Mouse (Mus musculus): ENCODE data around the gene B430305J03Rik. TPM values are rescaled to one million over a fixed set of nuclear protein-coding genes. Genes with fewer than 3 reads are reported as not detected.
A peak's percentile ranks its signal among the peaks of the same experiment; 100 is the strongest.

The B430305J03Rik gene
- total RNA-seq (2015) (0.07 and 0.22 TPM in 2 replicates), total RNA-seq (2017) (0.92 and 1.0 TPM in 2 replicates)

DNA sequence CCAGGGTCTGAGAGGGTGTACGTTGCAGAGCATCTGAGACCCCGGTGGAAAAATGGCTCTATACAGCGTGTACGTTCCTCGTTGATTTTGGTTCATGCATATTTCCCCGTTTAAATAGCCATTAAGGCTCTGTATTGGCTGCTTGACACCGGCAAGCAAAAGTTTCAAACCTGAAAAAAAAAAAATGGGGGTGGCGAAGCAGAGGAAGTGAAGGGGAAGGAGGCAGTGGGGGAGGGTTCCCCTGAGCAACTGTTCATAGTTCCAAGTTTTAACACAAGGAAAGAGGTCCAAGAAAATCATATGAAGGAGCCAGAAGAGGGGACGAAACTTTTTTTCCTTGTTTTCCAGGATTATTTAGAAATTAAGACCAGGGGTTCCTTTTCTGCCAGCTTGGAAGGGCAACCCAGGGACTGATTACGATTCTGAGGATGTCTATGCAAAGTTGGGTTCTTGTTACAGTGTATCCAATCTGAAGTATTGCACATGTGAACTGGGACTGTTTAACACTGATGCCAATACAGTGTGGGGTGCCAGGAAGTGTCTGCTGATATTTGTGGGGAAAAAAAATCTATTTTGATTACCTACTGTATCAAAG, at the start of gene B430305J03Rik:
Gene B430305J03Rik, minus strand, starts transcription at position 173 of the 595 bp plus-strand sequence.
- ATAC-seq (replicated peaks; ENCODE audit: poor library complexity): no peak

DNA sequence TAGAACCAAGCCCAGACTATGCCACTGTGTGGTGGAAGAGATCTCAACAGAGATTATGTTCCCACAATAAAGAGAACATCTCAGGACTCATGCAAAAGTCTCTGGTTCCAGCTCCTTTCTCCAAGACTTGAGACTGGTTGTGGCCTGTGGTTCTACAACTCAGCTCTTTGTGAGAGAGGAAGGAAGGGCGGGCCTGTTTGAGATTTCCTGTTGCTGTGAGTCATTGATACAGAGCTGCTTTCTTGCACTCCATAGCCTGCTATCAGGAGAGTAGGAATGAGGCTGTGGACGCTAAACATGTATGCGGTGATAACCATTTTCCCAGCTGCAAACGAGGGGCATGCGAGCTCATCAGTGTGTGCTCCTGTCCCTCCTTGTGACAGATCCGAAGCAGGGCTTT, 43.9 kb upstream of the B430305J03Rik start:
- ATAC-seq (replicated peaks; ENCODE audit: poor library complexity): peak; percentile 90

DNA sequence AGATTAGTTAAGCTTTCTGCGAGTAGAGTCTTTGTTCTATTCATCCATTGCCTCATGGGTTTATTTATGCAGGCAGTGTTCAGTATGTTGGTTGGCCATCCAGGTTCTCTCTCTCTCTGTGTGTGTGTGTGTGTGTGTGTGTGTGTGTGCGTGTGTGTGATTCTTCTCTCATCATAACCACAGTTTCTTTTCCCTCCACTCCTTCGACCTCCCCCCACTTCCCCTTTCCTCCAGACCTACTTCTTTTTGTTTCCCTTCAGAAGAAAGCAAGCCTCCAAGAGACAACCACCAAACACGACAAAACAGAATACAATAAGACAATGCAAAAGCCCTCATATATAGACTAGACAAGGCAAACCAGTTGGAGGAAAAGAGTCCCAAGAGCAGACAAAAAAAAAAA, 41.2 kb upstream of the B430305J03Rik start:
- ATAC-seq (replicated peaks; ENCODE audit: poor library complexity): peak; percentile 66

DNA sequence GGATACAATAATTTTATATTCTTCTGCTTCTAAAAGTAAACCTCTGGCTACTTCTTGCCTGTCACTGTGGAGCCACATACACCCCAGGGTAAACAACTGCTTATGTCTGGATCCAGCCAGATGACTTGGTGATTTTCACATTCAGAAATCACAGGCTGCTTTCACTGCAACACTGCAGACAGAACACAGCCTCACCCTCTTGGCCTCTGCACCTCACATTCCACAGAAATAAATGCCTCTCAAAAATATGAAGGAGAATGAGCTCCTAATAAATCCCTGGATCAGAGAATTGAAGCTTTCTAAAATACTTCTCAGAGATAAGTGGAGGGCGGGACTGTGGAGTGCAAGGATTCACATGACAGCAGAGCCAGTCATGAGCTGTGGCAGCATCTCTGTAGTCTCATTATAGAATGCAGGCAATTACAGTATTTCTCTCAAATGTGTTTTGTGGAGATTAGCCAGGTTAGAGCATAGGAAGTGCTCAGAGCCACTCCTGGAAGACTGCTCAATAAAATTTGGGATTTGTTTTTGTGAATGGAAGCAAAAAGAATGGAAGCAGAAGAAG, 35.2 kb upstream of the B430305J03Rik start:
- ATAC-seq (replicated peaks; ENCODE audit: poor library complexity): no peak

- ATAC-seq (replicated peaks; ENCODE audit: poor library complexity): peak; percentile 48
Measured at GRCm38 (mm10) chr3:61396728-61397127, 31.0 kb upstream of the B430305J03Rik start.

GRCm38 (mm10) chr3:61395382-61395781, 29.6 kb upstream of the B430305J03Rik start:
- no peak for ATAC-seq (replicated peaks; ENCODE audit: poor library complexity)

DNA sequence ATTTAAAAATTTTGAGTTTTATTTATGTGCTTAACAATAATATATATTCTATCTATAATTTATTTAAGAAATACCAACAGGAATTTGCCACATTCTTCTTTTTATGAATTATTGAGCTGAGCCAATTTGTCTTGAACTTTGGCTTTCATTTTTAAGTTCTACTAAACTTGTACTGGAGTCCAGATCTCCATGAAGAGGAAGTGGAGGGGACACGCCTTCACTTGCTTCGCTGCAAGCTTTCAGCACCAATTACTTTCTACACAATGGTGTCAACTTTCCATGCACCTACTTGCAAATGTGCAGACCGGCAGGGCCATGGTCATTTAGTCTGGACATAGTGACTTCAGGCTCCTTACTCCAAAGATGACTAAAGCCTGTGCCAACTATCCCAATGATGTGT, 27.8 kb upstream of the B430305J03Rik start:
- no peak for ATAC-seq (replicated peaks; ENCODE audit: poor library complexity)

DNA sequence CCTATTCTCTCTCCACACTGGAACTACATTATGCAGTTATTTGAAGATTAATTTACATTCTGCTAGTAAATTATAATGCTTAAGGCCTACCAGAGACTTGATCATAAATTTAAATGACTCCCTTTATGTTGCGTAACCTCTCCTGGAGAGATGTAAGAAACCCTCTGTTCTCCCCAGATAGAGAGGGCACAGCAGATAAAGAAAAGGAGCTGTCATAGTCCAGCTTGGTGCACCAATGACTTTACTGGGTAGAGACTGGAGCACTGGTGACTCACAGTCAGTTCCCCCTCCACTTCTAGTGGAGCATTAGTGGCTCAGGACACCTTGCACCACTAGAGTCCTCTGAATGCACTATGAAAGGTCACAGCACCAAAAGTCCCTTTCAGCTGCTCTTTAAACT, 27.1 kb upstream of the B430305J03Rik start:
- ATAC-seq (replicated peaks; ENCODE audit: poor library complexity): peak; percentile 89

GRCm38 (mm10) chr3:61391564-61391963, 25.8 kb upstream of the B430305J03Rik start:
- no peak for ATAC-seq (replicated peaks; ENCODE audit: poor library complexity)

DNA sequence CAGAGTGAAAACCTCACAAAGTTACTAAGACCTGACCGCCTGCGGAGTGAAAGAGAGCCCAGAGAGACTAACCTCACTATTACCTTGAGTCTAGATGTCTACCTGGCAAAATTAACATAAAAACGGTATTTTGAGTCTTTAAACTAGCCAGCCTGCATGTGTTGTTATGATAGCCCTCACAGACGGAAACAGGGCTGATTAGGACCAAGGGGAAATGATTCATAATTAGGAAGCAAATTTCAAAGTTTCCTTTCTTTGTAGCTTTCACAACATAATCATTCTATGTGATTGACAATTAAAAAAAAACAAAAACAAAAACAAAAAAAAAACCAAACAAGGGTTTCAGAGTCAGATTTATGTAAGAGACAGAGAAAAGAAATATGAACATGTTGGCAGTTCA, 20.6 kb upstream of the B430305J03Rik start:
- ATAC-seq (replicated peaks; ENCODE audit: poor library complexity): no peak

DNA sequence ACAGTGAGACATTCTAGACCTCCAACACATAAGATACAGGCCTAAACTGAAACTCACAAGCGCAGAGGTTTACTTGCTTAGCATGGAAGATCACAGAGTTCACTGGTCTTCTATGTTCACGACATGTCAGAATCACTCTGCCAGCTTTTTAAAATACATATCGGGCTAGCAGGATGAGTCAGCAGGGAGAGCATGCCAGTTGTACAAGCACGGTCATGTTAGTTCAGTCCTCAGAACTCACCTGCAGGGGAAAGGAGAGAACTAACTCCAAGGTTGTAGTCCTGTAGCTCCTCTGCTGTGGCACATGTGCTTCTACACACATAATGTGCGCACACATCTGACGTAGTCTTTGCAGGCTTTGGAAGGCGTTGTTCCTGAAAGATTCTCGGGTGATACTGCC, 10.2 kb upstream of the B430305J03Rik start:
- 0 out of 2 replicates have a peak, but pooled peaks have one; percentile 29 for ATAC-seq (replicated peaks; ENCODE audit: poor library complexity)

GRCm38 (mm10) chr3:61368446-61368845, 2.7 kb upstream of the B430305J03Rik start:
- no peak for ATAC-seq (replicated peaks; ENCODE audit: poor library complexity)

GRCm38 (mm10) chr3:61364978-61365778, 573 bp downstream of the B430305J03Rik start:
- ATAC-seq (replicated peaks; ENCODE audit: poor library complexity): 0 out of 2 replicates have a peak, but pooled peaks have one; percentile 9

DNA sequence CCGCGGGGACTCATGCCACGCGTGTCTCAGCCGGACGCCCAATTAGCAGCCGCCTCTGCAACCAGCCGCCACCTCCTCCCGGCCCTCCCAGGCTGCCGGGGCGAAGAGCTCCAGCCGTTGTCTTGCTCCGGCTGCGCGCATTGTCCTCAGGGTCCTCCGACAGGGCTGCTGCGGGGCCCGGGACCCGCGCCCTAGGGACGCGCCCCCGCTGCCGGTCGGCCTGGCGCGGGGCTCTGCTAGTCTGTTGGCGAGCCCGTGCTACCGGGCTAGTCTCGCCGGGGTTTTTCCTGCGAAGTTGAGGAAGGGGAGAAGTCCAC, 1.1 kb downstream of the B430305J03Rik start:
- no peak for ATAC-seq (replicated peaks; ENCODE audit: poor library complexity)

DNA sequence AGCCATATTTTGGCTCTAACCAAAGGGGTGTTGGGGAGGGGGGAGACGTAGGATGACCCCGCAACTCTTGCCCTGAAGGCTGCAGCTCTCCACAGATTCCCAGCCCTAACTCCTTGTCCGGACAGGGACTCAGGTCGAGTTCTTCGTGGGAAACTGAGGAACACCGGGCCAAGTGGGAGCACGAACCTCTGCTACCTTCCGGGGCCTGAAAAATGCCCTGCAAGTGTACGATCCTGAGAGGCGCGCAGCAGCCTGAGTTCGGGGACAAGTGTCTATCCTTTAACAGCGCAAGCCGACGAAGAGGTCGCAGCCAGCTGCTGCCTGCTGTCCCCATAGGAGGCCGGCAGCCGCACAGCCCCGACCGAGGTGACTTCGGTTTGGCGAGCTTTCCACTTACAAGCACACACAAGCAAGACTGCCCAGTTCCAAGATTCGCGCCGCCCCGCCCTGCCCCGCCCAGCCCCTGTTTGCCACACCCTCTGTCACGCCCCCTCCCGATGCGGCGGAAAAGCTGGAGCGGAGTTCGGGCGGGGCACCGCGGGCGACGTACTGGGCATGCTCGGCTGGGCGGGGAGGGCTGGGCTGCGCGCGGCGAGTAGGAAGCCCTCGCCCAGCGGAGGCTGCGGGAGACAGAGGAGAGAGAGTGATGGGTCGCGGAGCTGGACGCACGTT, 1.6 kb downstream of the B430305J03Rik start:
- ATAC-seq (replicated peaks; ENCODE audit: poor library complexity): peak; percentile 60

- peak; percentile 70 for ATAC-seq (replicated peaks; ENCODE audit: poor library complexity)
Measured at GRCm38 (mm10) chr3:61363161-61363988, 2.4 kb downstream of the B430305J03Rik start.

DNA sequence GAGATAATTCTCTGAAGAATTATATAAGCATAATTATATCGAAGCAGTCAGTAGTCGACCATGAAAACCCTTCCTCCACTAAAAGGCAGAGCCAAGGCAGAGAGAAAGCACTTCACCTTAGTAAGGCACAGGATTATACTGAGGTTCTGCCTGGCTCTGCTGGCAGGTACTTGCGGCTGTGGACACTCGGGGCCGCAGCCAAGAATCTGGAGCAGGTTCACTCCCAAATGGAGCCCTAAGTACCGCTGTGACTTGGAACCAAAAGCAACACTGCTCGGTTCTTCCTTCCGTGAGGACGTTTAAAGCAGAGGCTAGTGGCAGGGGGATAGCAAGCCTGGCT, 3.0 kb downstream of the B430305J03Rik start:
- ATAC-seq (replicated peaks; ENCODE audit: poor library complexity): 0 out of 2 replicates have a peak, but pooled peaks have one; percentile 0

GRCm38 (mm10) chr3:61361338-61361737, 4.4 kb downstream of the B430305J03Rik start, which contains the start of gene Rap2b:
Gene Rap2b, plus strand, starts transcription at chr3:61361638.
- no peak for ATAC-seq (replicated peaks; ENCODE audit: poor library complexity)

DNA sequence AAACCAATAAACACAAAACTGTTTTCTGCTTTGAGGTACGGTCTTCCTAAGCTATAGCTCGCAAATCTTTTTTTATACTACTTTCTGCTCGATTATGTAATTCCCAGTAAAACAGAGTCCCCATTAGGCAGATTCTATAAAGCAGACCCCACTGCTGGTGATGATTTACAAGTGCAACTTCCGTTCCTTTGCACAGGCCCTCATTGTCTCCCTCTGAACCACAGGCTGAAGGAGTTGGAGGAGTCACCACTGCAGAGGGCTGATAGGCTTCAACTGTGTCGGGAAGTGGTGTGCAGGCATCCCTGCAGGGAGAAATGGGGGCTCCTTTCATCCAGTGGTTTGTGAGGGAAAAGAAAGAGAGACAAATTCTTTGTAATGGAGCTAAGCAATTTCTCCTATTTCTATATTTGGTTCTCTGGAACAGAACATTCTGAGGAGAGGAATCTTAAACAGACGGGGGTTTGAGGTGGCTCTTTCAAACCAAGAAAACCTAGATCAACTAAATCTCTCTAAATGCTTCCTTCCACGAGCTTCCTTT, 6.9 kb downstream of the B430305J03Rik start:
- peak; percentile 38 for ATAC-seq (replicated peaks; ENCODE audit: poor library complexity)

DNA sequence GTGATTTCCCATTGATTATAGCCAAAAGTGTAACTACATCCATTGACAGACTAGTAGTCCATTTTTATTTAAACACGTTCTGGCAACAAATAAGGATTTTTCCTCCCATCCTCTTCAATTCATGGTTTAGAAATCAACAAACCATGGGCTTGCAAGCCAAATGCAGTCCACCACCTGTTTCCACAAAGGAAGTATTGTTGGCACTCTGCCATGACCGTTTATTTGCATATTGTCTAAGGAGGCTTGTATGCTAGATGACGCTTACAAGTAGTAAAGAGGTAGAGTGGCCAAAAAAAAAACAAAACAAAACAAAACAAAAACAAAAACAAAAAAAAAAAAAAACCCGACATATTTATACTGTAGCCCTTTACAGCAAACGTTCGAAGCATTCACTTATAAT, 7.6 kb downstream of the B430305J03Rik start:
- ATAC-seq (replicated peaks; ENCODE audit: poor library complexity): peak; percentile 27; the same call in 1 of the 2 replicates

Data from megakaryocyte progenitor cell, adult 5-6 weeks (primary cell).